Mouse (Mus musculus) G1E (cell line): ENCODE data around the gene Wdr5.

Experiments
- CTCF ChIP-seq: IDR thresholded peaks from 2 replicates; pipeline ENCODE4 v1.5.1; 2012; ENCODE audit warnings: low read depth, low read length, inconsistent platforms, mixed read lengths
- GATA2 ChIP-seq: IDR thresholded peaks from 2 replicates; pipeline ENCODE4 v1.6.1; 2012; ENCODE audit warnings: low read depth, low read length, inconsistent platforms, borderline replicate concordance

GRCm38 (mm10) chr2:27507562-27507961 lies 7.4 kb upstream of the Wdr5 start, which contains the start of gene Brd3:
- TF ChIP-seq CTCF, result no peak
- TF ChIP-seq GATA2, result no peak
